Mouse (Mus musculus): Measurements from ENCODE around the gene Plxnc1. TPM values are rescaled to one million over a fixed set of nuclear protein-coding genes. Genes with fewer than 3 reads are reported as not detected.

Gene Plxnc1
- polyA plus RNA-seq, 1 experiment from 2014 or later: 0.70 TPM

- H3K27ac ChIP-seq (ENCODE audit: low read depth, low read length): no peak overlapping the region
- no peaks in the 10 kb centered on the region for H3K4me1 ChIP-seq (replicated peaks; ENCODE audit: control insufficient read depth, insufficient read depth, low read length)
- no peaks in the 10 kb centered on the region for H3K9me3 ChIP-seq (ENCODE audit: control insufficient read depth)
- no peak for TF ChIP-seq CTCF (IDR thresholded peaks at IDR 0.05; ENCODE audit: low read depth)
- no peak overlapping the region for H3K4me3 ChIP-seq (ENCODE audit: low read depth, low read length)
- H3K27me3 ChIP-seq (replicated peaks; ENCODE audit: control insufficient read depth, insufficient read depth, low read length): peaks cover 35% of the 10 kb centered on the region
- H3K36me3 ChIP-seq (ENCODE audit: control insufficient read depth, insufficient read depth): no peaks in the 10 kb centered on the region
- H3K9ac ChIP-seq (ENCODE audit: low read depth, low read length): no peak overlapping the region
- no peak overlapping the region for H3K4me2 ChIP-seq (replicated peaks; ENCODE audit: low read depth)
- WGBS: 82% methylated on average over 6 of the region's 6 CpGs
- no peak for ATAC-seq
Measured at GRCm38 (mm10) chr10:94938320-94938719, 6.3 kb downstream of the Plxnc1 start.

GRCm38 (mm10) chr10:94935270-94935669 is 9.4 kb downstream of the Plxnc1 start:
- no peak for ATAC-seq
- H3K4me3 ChIP-seq (ENCODE audit: low read depth, low read length): no peak overlapping the region
- no peaks in the 10 kb centered on the region for H3K36me3 ChIP-seq (ENCODE audit: control insufficient read depth, insufficient read depth)
- H3K4me1 ChIP-seq (replicated peaks; ENCODE audit: control insufficient read depth, insufficient read depth, low read length): no peaks in the 10 kb centered on the region
- no peak overlapping the region for H3K9ac ChIP-seq (ENCODE audit: low read depth, low read length)
- peaks cover 6% of the 10 kb centered on the region; the same call in 1 of the 2 replicates for H3K27me3 ChIP-seq (replicated peaks; ENCODE audit: control insufficient read depth, insufficient read depth, low read length)
- H3K9me3 ChIP-seq (ENCODE audit: control insufficient read depth): no peaks in the 10 kb centered on the region
- H3K27ac ChIP-seq (ENCODE audit: low read depth, low read length): no peak overlapping the region
- WGBS: 84% methylated on average over 4 of the region's 4 CpGs
- no peak overlapping the region for H3K4me2 ChIP-seq (replicated peaks; ENCODE audit: low read depth)
- TF ChIP-seq CTCF (IDR thresholded peaks at IDR 0.05; ENCODE audit: low read depth): no peak

DNA sequence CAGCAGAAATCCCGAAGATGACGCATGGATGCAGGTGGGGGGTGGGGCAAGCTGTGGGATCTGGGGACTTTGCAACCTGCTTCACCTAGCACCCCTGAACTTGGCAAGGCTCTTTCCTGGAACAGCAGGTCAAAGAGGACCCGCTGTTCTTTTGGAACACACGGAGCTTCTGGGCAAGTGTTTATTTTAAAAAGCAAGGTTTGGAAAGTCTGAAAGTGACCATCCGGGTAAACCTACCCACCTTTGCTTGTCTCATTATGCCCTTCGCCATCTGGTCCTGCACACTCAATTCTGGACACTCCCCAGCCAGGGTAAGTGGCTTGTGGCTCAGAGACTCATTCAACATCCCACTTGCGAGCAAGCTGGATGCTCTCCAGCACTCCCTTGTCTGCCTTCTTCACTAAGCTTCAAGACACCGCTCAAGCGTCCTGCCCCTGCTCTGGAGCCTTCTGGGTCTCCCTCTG is 10.5 kb downstream of the Plxnc1 start:
- no peaks in the 10 kb centered on the region for H3K27me3 ChIP-seq (replicated peaks; ENCODE audit: control insufficient read depth, insufficient read depth, low read length)
- H3K4me2 ChIP-seq (replicated peaks; ENCODE audit: low read depth): no peak overlapping the region
- no peaks in the 10 kb centered on the region for H3K36me3 ChIP-seq (ENCODE audit: control insufficient read depth, insufficient read depth)
- H3K4me1 ChIP-seq (replicated peaks; ENCODE audit: control insufficient read depth, insufficient read depth, low read length): no peaks in the 10 kb centered on the region
- H3K9me3 ChIP-seq (ENCODE audit: control insufficient read depth): no peaks in the 10 kb centered on the region
- H3K4me3 ChIP-seq (ENCODE audit: low read depth, low read length): no peak overlapping the region
- no peak for TF ChIP-seq CTCF (IDR thresholded peaks at IDR 0.05; ENCODE audit: low read depth)
- WGBS: 77% methylated on average over 9 of the region's 9 CpGs
- no peak overlapping the region for H3K27ac ChIP-seq (ENCODE audit: low read depth, low read length)
- no peak for ATAC-seq
- H3K9ac ChIP-seq (ENCODE audit: low read depth, low read length): no peak overlapping the region

DNA sequence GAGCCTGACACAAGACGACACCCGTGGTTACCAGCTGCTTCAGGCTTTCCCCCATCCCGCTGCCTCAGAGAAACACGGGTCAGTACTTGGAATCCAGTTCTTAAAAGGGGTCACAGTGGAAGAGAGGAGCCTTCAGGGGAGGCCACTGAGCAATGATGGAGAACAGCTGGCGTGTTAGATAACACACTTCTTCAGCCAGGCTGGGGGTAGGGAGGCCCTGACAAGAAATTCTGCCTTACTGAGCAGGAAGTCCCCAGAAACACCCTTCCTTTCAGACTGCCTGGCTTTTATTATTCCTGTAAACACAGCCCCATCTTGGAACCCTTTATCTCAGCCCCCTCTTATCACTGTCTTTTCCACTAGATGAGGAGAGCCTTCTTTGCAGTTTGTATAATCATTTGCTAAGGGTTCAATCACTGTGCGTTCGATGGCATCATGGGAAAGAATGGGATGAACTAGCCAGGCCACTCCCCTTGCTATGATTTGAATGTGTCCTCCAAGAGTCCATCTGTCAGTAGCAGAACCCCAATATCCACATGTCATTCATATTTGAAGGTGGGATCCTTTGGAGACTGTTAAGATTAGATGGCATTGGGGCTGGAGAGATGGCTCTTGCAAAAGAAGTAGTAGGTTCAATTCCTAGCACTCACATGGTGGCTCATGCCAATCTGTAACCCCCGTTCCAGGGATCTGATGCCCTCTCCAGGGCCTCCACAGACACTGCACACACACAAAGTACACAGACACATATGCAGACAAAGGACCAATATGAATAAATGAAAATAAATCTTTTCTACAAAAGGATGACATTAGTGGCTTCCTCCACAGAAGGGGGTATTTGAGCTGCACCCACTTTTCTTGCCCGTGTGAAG is 12.4 kb downstream of the Plxnc1 start:
- Histone ChIP-seq H3K27me3 (replicated peaks; ENCODE audit: control insufficient read depth, insufficient read depth, low read length) (no peaks in the 10 kb centered on the region), H3K36me3 (ENCODE audit: control insufficient read depth, insufficient read depth) (no peaks in the 10 kb centered on the region), H3K27ac (ENCODE audit: low read depth, low read length) (no peak overlapping the region), H3K9me3 (ENCODE audit: control insufficient read depth) (no peaks in the 10 kb centered on the region), H3K4me2 (replicated peaks; ENCODE audit: low read depth) (no peak overlapping the region), H3K4me3 (ENCODE audit: low read depth, low read length) (no peak overlapping the region), H3K9ac (ENCODE audit: low read depth, low read length) (no peak overlapping the region), H3K4me1 (replicated peaks; ENCODE audit: control insufficient read depth, insufficient read depth, low read length) (no peaks in the 10 kb centered on the region)
- WGBS: 30% methylated on average over 9 of the region's 9 CpGs
- peak; percentile 18; the same call in 1 of the 2 replicates for TF ChIP-seq CTCF (IDR thresholded peaks at IDR 0.05; ENCODE audit: low read depth)
- peak; percentile 49; the same call in 1 of the 2 replicates for ATAC-seq

GRCm38 (mm10) chr10:94928164-94928563 is 16.5 kb downstream of the Plxnc1 start:
- H3K27me3 ChIP-seq (replicated peaks; ENCODE audit: control insufficient read depth, insufficient read depth, low read length): no peaks in the 10 kb centered on the region
- no peaks in the 10 kb centered on the region for H3K4me1 ChIP-seq (replicated peaks; ENCODE audit: control insufficient read depth, insufficient read depth, low read length)
- H3K4me3 ChIP-seq (ENCODE audit: low read depth, low read length): no peak overlapping the region
- no peaks in the 10 kb centered on the region for H3K9me3 ChIP-seq (ENCODE audit: control insufficient read depth)
- H3K27ac ChIP-seq (ENCODE audit: low read depth, low read length): no peak overlapping the region
- 84% methylated on average over 4 of the region's 4 CpGs for WGBS
- H3K36me3 ChIP-seq (ENCODE audit: control insufficient read depth, insufficient read depth): no peaks in the 10 kb centered on the region
- H3K9ac ChIP-seq (ENCODE audit: low read depth, low read length): no peak overlapping the region
- no peak overlapping the region for H3K4me2 ChIP-seq (replicated peaks; ENCODE audit: low read depth)
- TF ChIP-seq CTCF (IDR thresholded peaks at IDR 0.05; ENCODE audit: low read depth): no peak
- no peak for ATAC-seq

DNA sequence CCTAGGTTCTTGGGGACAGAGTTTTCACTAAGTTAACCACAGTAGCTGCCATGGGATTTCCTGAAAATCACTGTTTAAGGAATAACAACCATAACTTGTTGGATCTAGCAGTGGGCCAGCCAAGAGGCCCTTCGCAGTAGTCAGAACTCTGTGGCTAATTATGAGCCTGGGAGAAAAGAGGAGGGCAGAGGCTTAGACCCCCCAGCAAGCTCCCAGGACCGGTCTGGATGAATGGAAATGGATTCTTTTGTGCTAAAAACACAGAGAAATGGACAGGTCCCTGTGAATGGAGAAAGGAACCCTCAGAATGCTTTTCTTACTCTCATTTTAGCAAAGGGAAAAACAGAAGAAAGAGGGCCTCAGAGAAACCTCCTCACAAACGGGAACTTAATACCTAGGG is 18.3 kb downstream of the Plxnc1 start:
- H3K9ac ChIP-seq (ENCODE audit: low read depth, low read length): no peak overlapping the region
- H3K27ac ChIP-seq (ENCODE audit: low read depth, low read length): no peak overlapping the region
- H3K4me1 ChIP-seq (replicated peaks; ENCODE audit: control insufficient read depth, insufficient read depth, low read length): no peaks in the 10 kb centered on the region
- no peaks in the 10 kb centered on the region for H3K9me3 ChIP-seq (ENCODE audit: control insufficient read depth)
- H3K27me3 ChIP-seq (replicated peaks; ENCODE audit: control insufficient read depth, insufficient read depth, low read length): no peaks in the 10 kb centered on the region
- H3K4me3 ChIP-seq (ENCODE audit: low read depth, low read length): no peak overlapping the region
- TF ChIP-seq CTCF (IDR thresholded peaks at IDR 0.05; ENCODE audit: low read depth): no peak
- no peak overlapping the region for H3K4me2 ChIP-seq (replicated peaks; ENCODE audit: low read depth)
- no peak for ATAC-seq
- no peaks in the 10 kb centered on the region for H3K36me3 ChIP-seq (ENCODE audit: control insufficient read depth, insufficient read depth)
- 85% methylated on average over 3 of the region's 3 CpGs for WGBS
